Mouse (Mus musculus) limb, embryonic 15.5 days (tissue): Measurements from ENCODE around the gene Tbata. TPM values are rescaled to one million over a fixed set of nuclear protein-coding genes. Genes with fewer than 3 reads are reported as not detected.

Experiments
- ATAC-seq: fragments of 200-750 bp; cut with Nextera tagmentation; 2 replicates; pipeline ENCODE4 v1.8.0; 2017; ENCODE audit warnings: low read depth, moderate TSS enrichment; ENCODE audit not compliant: insufficient number of reproducible peaks, low FRiP score, low TSS enrichment
- H3K27ac ChIP-seq: fragments of 300-500 bp; sonication (generic); 2 replicates; pipeline ENCODE4 v1.5.1; 2015; ENCODE audit warnings: moderate library complexity, mild to moderate bottlenecking, inconsistent platforms
- H3K27me3 ChIP-seq: fragments of 300-500 bp; sonication (generic); 2 replicates; pipeline ENCODE4 v1.6.1; 2015; ENCODE audit warnings: inconsistent platforms
- H3K36me3 ChIP-seq: fragments of 300-500 bp; sonication (generic); 2 replicates; pipeline ENCODE4 v1.6.1; 2015; ENCODE audit warnings: inconsistent platforms
- H3K4me1 ChIP-seq: fragments of 300-500 bp; sonication (generic); 2 replicates; pipeline ENCODE4 v1.6.1; 2015; ENCODE audit warnings: inconsistent platforms
- H3K4me2 ChIP-seq: fragments of 300-500 bp; sonication (generic); 2 replicates; pipeline ENCODE4 v1.6.1; 2015; ENCODE audit warnings: mild to moderate bottlenecking, inconsistent platforms
- H3K4me3 ChIP-seq: fragments of 300-500 bp; sonication (generic); 2 replicates; pipeline ENCODE4 v1.5.1; 2015; ENCODE audit warnings: mild to moderate bottlenecking, inconsistent platforms
- H3K9ac ChIP-seq: fragments of 300-500 bp; sonication (generic); 2 replicates; pipeline ENCODE4 v1.6.1; 2015; ENCODE audit warnings: inconsistent platforms
- H3K9me3 ChIP-seq: fragments of 300-500 bp; sonication (generic); 2 replicates; pipeline ENCODE4 v1.6.1; 2016; ENCODE audit warnings: inconsistent platforms
- WGBS: fragments of 180-500 bp; shearing (Covaris S2); methylation state at CpG from one replicate; pipeline ENCODE4 v1.1.7; 2015; 5-methylcytosine and 5-hydroxymethylcytosine counted together
- polyA plus RNA-seq: library from polyadenylated mRNA; unstranded; fragments of >200 nt; fragmentation: Nextera tagmentation; extraction: Ambion mirVana; gene quantifications from 2 replicates; pipeline ENCODE4 v1.2.1, GENCODE M21; 2015

Gene Tbata
- polyA plus RNA-seq, 1 experiment from 2014 or later: 0.42 TPM

DNA sequence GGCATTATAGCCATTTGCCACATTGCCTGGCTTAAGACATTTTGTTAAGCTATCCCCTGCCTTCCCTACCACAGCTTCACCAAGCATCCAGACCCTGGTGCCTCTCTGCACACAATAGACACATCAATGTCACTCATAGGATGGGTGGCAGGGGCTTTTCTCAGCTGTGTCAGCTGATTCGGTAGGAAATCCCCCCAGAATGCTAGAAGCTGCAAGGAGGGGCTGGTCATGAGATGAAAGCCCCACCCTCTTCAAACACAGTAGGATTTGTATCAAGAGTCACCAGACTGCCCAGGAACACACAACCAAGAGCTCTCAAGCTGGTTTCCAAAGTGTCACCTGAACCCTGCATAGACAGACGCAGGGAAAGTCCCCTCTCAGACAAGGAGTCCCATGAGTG is 3.4 kb upstream of the Tbata start:
- Histone ChIP-seq H3K36me3 (no peaks in the 10 kb centered on the region), H3K9me3 (no peaks in the 10 kb centered on the region)
- WGBS: 51% methylated on average over 2 of the region's 2 CpGs

GRCm38 (mm10) chr10:61172496-61172895 is 742 bp downstream of the Tbata start:
- Histone ChIP-seq H3K9me3 (no peaks in the 10 kb centered on the region), H3K4me1 (peaks cover 9% of the 10 kb centered on the region), H3K36me3 (no peaks in the 10 kb centered on the region), H3K27ac (no peak overlapping the region), H3K4me2 (no peak overlapping the region), H3K9ac (no peak overlapping the region), H3K27me3 (peaks cover 16% of the 10 kb centered on the region), H3K4me3 (no peak overlapping the region)
- WGBS: 82% methylated on average over 4 of the region's 4 CpGs
- no peak for ATAC-seq

More for the DNA sequence above, 3.4 kb upstream of the Tbata start:
- Histone ChIP-seq H3K9ac (no peak overlapping the region), H3K27ac (no peak overlapping the region), H3K4me1 (no peaks in the 10 kb centered on the region), H3K4me2 (no peak overlapping the region), H3K4me3 (no peak overlapping the region), H3K27me3 (no peaks in the 10 kb centered on the region)
- ATAC-seq: no peak

- 31% methylated on average over 11 of the region's 13 CpGs for WGBS
- H3K27me3 ChIP-seq: peaks cover 16% of the 10 kb centered on the region
- no peak overlapping the region for H3K4me2 ChIP-seq
- H3K4me1 ChIP-seq: peaks cover 9% of the 10 kb centered on the region
- no peak for ATAC-seq
- H3K27ac ChIP-seq: no peak overlapping the region
- no peaks in the 10 kb centered on the region for H3K9me3 ChIP-seq
- H3K9ac ChIP-seq: no peak overlapping the region
- H3K4me3 ChIP-seq: no peak overlapping the region
- H3K36me3 ChIP-seq: no peaks in the 10 kb centered on the region
Measured at GRCm38 (mm10) chr10:61174711-61175441, 3.1 kb downstream of the Tbata start.

DNA sequence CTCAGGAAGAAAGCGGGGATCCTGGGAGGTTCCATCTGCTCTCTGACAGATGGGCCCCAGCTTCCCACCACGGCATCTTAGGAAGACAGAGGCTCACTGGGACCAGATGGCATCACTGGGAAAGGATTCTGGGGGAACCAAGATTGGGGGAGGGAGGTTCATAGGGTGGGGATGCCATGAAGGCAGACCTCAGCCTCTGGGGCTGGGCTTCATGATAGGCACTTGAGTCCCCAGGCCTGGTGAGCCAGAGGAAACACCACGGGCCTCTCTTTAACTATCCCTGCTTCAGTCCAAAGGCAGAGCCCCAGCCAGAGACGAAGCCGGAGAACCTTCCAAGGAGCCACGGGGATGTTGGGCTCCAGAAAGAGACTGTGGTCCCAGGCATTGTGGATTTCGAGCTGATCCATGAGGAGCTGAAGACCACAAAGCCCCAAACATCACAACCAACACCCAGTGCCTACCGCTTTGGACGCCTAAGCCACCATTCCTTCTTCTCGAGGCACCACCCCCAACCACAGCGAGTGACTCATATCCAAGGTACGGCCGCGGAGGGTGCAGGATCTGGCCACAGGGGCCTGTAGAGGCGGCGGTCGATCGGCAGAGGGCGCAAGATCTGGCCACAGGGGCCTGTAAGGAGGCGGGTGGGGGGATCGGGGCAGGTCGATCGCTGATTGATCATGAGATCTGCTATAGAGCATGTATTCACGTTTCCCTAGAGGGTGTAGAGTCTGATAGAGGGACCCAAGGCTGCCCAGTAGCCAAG is 3.9 kb downstream of the Tbata start:
- Histone ChIP-seq H3K27ac (no peak overlapping the region), H3K9me3 (no peaks in the 10 kb centered on the region), H3K27me3 (peaks cover 16% of the 10 kb centered on the region), H3K4me2 (peak overlapping the region; percentile 22), H3K4me1 (peaks cover 9% of the 10 kb centered on the region), H3K9ac (no peak overlapping the region), H3K4me3 (no peak overlapping the region), H3K36me3 (no peaks in the 10 kb centered on the region)
- no peak; the same call in 1 of the 2 replicates for ATAC-seq
- 11% methylated on average over 24 of the region's 24 CpGs for WGBS

DNA sequence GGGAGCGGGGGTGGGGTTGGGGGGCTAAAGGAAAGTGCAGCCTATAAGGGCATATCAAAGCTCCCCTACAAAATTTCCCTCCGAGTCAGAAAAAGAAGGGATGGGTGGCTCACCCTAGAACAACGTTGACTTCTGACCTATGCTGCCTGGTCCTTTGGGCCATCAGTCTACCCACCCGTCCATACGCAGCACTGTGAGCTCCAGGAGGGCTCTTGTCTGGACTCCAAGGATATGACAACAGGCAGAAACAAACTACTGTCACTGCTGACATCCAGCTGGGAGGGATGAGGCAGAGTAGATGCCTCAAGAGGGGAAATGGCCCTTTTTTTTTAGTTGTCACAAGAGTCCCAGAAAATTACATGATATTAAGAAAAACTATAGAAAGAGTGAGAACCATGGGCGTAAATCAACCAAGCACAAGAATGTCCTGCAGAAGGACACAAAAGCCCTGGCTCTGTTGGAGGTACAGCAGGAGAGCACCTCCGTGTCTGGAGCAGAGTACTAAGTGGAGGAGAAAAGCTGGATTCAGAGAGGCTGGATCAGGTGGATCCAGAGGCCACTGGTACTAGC is 4.6 kb downstream of the Tbata start:
- WGBS: 48% methylated on average over 7 of the region's 7 CpGs
- no peak for ATAC-seq
- H3K27me3 ChIP-seq: peaks cover 16% of the 10 kb centered on the region

GRCm38 (mm10) chr10:61177751-61178150 is 6.0 kb downstream of the Tbata start:
- peaks cover 9% of the 10 kb centered on the region for H3K4me1 ChIP-seq
- no peaks in the 10 kb centered on the region for H3K9me3 ChIP-seq
- H3K27me3 ChIP-seq: peaks cover 16% of the 10 kb centered on the region
- no peaks in the 10 kb centered on the region for H3K36me3 ChIP-seq
- no peak overlapping the region for H3K4me3 ChIP-seq
- no peak for ATAC-seq
- 80% methylated on average over 4 of the region's 4 CpGs for WGBS
- no peak overlapping the region for H3K4me2 ChIP-seq
- H3K27ac ChIP-seq: no peak overlapping the region
- no peak overlapping the region for H3K9ac ChIP-seq

More for the DNA sequence above, 4.6 kb downstream of the Tbata start:
- Histone ChIP-seq H3K4me1 (peaks cover 9% of the 10 kb centered on the region), H3K27ac (no peak overlapping the region), H3K36me3 (no peaks in the 10 kb centered on the region), H3K9ac (no peak overlapping the region), H3K9me3 (no peaks in the 10 kb centered on the region), H3K4me3 (no peak overlapping the region), H3K4me2 (peak overlapping the region; percentile 22; the same call in 1 of the 2 replicates)

- whole genome bisulfite sequencing: 85% methylated on average over 8 of the region's 8 CpGs
- Histone ChIP-seq H3K4me1 (peaks cover 9% of the 10 kb centered on the region), H3K4me3 (no peak overlapping the region), H3K36me3 (no peaks in the 10 kb centered on the region), H3K9ac (no peak overlapping the region), H3K27ac (no peak overlapping the region), H3K27me3 (peaks cover 16% of the 10 kb centered on the region), H3K4me2 (no peak overlapping the region), H3K9me3 (no peaks in the 10 kb centered on the region)
- ATAC-seq: no peak
Measured at GRCm38 (mm10) chr10:61178687-61179086, 6.9 kb downstream of the Tbata start.

- H3K9me3 ChIP-seq: no peaks in the 10 kb centered on the region
- no peak for ATAC-seq
- no peak overlapping the region for H3K27ac ChIP-seq
Measured at GRCm38 (mm10) chr10:61179927-61180326, 8.2 kb downstream of the Tbata start.

GRCm38 (mm10) chr10:61187001-61187400 is 15.2 kb downstream of the Tbata start:
- no peak overlapping the region for H3K27ac ChIP-seq
- no peaks in the 10 kb centered on the region for H3K27me3 ChIP-seq
- 56% methylated on average over 3 of the region's 3 CpGs for WGBS
- H3K36me3 ChIP-seq: no peaks in the 10 kb centered on the region
- ATAC-seq: no peak
- H3K9ac ChIP-seq: no peak overlapping the region
- no peak overlapping the region for H3K4me3 ChIP-seq
- H3K9me3 ChIP-seq: no peaks in the 10 kb centered on the region
- H3K4me2 ChIP-seq: no peak overlapping the region
- H3K4me1 ChIP-seq: peaks cover 10% of the 10 kb centered on the region

More at GRCm38 (mm10) chr10:61179927-61180326, 8.2 kb downstream of the Tbata start:
- Histone ChIP-seq H3K4me2 (no peak overlapping the region), H3K4me3 (no peak overlapping the region), H3K36me3 (no peaks in the 10 kb centered on the region), H3K9ac (no peak overlapping the region), H3K4me1 (peaks cover 9% of the 10 kb centered on the region), H3K27me3 (peaks cover 16% of the 10 kb centered on the region)
- 60% methylated on average over 6 of the region's 6 CpGs for WGBS

DNA sequence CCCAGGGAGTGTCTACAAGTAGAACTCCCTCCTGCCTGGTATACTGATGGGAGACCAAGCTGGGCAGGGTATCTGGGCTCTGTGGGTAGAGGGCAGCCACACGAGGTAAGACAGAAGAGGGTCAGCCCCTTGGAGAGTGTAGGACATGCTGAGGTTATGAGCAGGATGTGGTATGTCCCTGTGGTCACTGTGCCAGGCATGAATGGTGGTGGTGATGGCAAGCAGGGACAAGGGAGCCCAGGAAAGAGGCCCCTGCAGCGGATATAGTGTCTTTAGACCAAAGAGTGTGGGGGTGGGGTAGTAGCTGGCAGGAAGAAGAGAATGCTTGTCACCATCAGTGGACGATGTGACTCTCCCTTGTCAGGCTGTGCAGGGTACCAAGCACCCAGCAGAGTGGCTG is 16.3 kb downstream of the Tbata start:
- H3K36me3 ChIP-seq: no peaks in the 10 kb centered on the region
- no peak overlapping the region for H3K9ac ChIP-seq
- H3K27ac ChIP-seq: no peak overlapping the region
- H3K27me3 ChIP-seq: no peaks in the 10 kb centered on the region
- WGBS: 79% methylated on average over 3 of the region's 3 CpGs
- no peak overlapping the region for H3K4me2 ChIP-seq
- no peak overlapping the region for H3K4me3 ChIP-seq
- no peaks in the 10 kb centered on the region for H3K9me3 ChIP-seq
- H3K4me1 ChIP-seq: peaks cover 10% of the 10 kb centered on the region
- ATAC-seq: no peak

GRCm38 (mm10) chr10:61194611-61195010 is 22.9 kb downstream of the Tbata start:
- H3K4me3 ChIP-seq: no peak overlapping the region
- 0 out of 2 replicates have a peak, but pooled peaks cover 5% of the 10 kb centered on the region for H3K36me3 ChIP-seq
- no peak for ATAC-seq
- 0 out of 2 replicates have a peak, but pooled peaks cover 4% of the 10 kb centered on the region for H3K4me1 ChIP-seq
- H3K9me3 ChIP-seq: no peaks in the 10 kb centered on the region
- no peak overlapping the region for H3K9ac ChIP-seq
- H3K27me3 ChIP-seq: no peaks in the 10 kb centered on the region
- WGBS: 52% methylated on average over 9 of the region's 9 CpGs
- H3K4me2 ChIP-seq: no peak overlapping the region
- H3K27ac ChIP-seq: no peak overlapping the region; the same call in 1 of the 2 replicates

GRCm38 (mm10) chr10:61195216-61195615 is 23.5 kb downstream of the Tbata start:
- no peak overlapping the region for H3K9ac ChIP-seq
- H3K9me3 ChIP-seq: no peaks in the 10 kb centered on the region
- WGBS: 69% methylated on average over 8 of the region's 8 CpGs
- H3K4me1 ChIP-seq: 0 out of 2 replicates have a peak, but pooled peaks cover 4% of the 10 kb centered on the region
- H3K4me3 ChIP-seq: no peak overlapping the region
- no peak overlapping the region for H3K27ac ChIP-seq
- no peak for ATAC-seq
- H3K36me3 ChIP-seq: 0 out of 2 replicates have a peak, but pooled peaks cover 5% of the 10 kb centered on the region
- no peaks in the 10 kb centered on the region for H3K27me3 ChIP-seq
- no peak overlapping the region for H3K4me2 ChIP-seq
